Mouse (Mus musculus) liver (tissue): ENCODE data around the gene Churc1.

Experiments
- DNase-seq: peaks from one replicate; pipeline ENCODE4 v3.0.0-alpha.2; 2020; ENCODE audit warnings: mixed read lengths

Churc1 gene

GRCm38 (mm10) chr12:76795350-76795749 lies 30.0 kb downstream of the Churc1 start, which contains the start of gene Gpx2:
Gene Gpx2, minus strand, starts transcription at chr12:76795554.
- DNase-seq, result no peak

- DNase-seq, result no peak
These were observed 31.7 kb downstream of the Churc1 start for GRCm38 (mm10) chr12:76796938-76797539.

- DNase-seq, result no peak
These were observed 32.8 kb downstream of the Churc1 start for GRCm38 (mm10) chr12:76798008-76798720.

- no peak for DNase-seq
These were observed 37.7 kb downstream of the Churc1 start for GRCm38 (mm10) chr12:76803028-76803427.

GRCm38 (mm10) chr12:76803700-76804252 lies 38.4 kb downstream of the Churc1 start:
- DNase-seq, result peak; percentile 44

- no peak for DNase-seq
These were observed 39.9 kb downstream of the Churc1 start for GRCm38 (mm10) chr12:76805056-76805811.

GRCm38 (mm10) chr12:76807796-76808195 lies 42.5 kb downstream of the Churc1 start:
- no peak for DNase-seq

- DNase-seq, result no peak
These were observed 45.2 kb downstream of the Churc1 start for GRCm38 (mm10) chr12:76810491-76810890.

GRCm38 (mm10) chr12:76811006-76811405 lies 45.7 kb downstream of the Churc1 start:
- no peak for DNase-seq

- no peak for DNase-seq
These were observed 48.2 kb downstream of the Churc1 start for GRCm38 (mm10) chr12:76813543-76813942.

GRCm38 (mm10) chr12:76814120-76814519 lies 48.8 kb downstream of the Churc1 start:
- DNase-seq, result no peak

GRCm38 (mm10) chr12:76816720-76817119 lies 51.4 kb downstream of the Churc1 start:
- no peak for DNase-seq

GRCm38 (mm10) chr12:76817176-76817575 lies 51.8 kb downstream of the Churc1 start:
- no peak for DNase-seq

- DNase-seq, result no peak
These were observed 52.8 kb downstream of the Churc1 start for GRCm38 (mm10) chr12:76818120-76818519.

- DNase-seq, result no peak
These were observed 53.6 kb downstream of the Churc1 start for GRCm38 (mm10) chr12:76818908-76819307.

GRCm38 (mm10) chr12:76819816-76820215 lies 54.5 kb downstream of the Churc1 start:
- DNase-seq, result no peak

GRCm38 (mm10) chr12:76820615-76821014 lies 55.3 kb downstream of the Churc1 start:
- DNase-seq, result no peak

- DNase-seq, result peak; percentile 17
These were observed 56.8 kb downstream of the Churc1 start for GRCm38 (mm10) chr12:76822002-76822650.

- no peak for DNase-seq
These were observed 57.3 kb downstream of the Churc1 start, which contains the start of gene Rab15 for GRCm38 (mm10) chr12:76822651-76823041. Gene Rab15, minus strand, starts transcription at chr12:76822908.

- DNase-seq, result no peak
These were observed 59.9 kb downstream of the Churc1 start for GRCm38 (mm10) chr12:76825283-76825682.

- peak; percentile 42 for DNase-seq
These were observed 67.4 kb downstream of the Churc1 start for GRCm38 (mm10) chr12:76832704-76833103.
